30 mouse cellular contexts compared by ENCODE assay signal in the genomic region with DNA sequence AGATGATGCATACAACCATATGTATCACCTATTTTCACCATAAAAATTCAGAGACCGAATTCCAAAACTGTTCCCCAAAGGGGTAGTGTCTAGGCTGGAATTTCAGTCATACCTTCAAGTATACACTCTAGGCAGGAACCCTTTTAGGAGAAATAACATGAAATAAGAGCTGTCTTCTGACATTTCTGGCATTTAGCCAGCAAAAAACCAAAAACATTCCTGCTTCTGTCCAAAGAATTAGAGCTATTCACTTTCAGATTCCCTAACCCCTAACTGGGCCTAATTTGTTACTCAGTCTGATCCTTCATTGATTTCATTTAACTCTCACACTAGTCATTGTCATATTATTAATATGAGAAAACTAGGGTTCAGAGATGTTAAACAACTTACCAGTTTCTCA.
"Had no signal": no experiment of that assay in that cellular context is flagged by ENCODE, and none has a peak within 500 bp of the region (broad histone marks: within the 10 kb centered on the region; RNA-seq: fewer than 3 reads in every experiment).

No protein-coding gene starts in this region.

- H3K4me1 ChIP-seq: heart, embryonic 10.5 days; heart, embryonic 12.5 days; hindbrain, embryonic 13.5 days; hindbrain, embryonic 15.5 days; kidney, embryonic 15.5 days; limb, embryonic 10.5 days; limb, embryonic 12.5 days; liver, embryonic 13.5 days; liver, embryonic 15.5 days had no signal

- DNase-seq: gastrocnemius, adult 2 months; gastrocnemius, postnatal 10 days; gastrocnemius, postnatal 25 days; heart, adult 2 months; heart, postnatal 10 days; heart, postnatal 36 days; kidney, adult 11 months; kidney, adult 2 months; kidney, adult 9 months; kidney, postnatal 10 days; kidney, postnatal 25 days; kidney, postnatal 4 days; layer of hippocampus, adult 9-11 months; layer of hippocampus, postnatal 36 days; liver; liver, embryonic 13.5 days; liver, postnatal 0 days had no signal

- H3K27ac ChIP-seq: gastrocnemius, adult 2 months; heart, adult 2 months; heart, embryonic 10.5 days; hindbrain, embryonic 13.5 days; hindbrain, embryonic 15.5 days; hindbrain, postnatal 0 days; kidney, embryonic 15.5 days; layer of hippocampus, adult 2 months; left cerebral cortex, adult 2 months; limb, embryonic 10.5 days; limb, embryonic 12.5 days; liver, embryonic 13.5 days; liver, embryonic 15.5 days had no signal

- ATAC-seq: hindbrain, postnatal 0 days; intestine, embryonic 16.5 days; liver, postnatal 0 days had no signal

- H3K9ac ChIP-seq: heart, embryonic 12.5 days; hindbrain, embryonic 13.5 days; hindbrain, embryonic 15.5 days; kidney, embryonic 15.5 days; limb, embryonic 12.5 days; liver, embryonic 13.5 days; liver, embryonic 15.5 days; liver, postnatal 0 days had no signal

- H3K27me3 ChIP-seq: heart, embryonic 12.5 days; hindbrain, embryonic 13.5 days; hindbrain, embryonic 15.5 days; kidney, embryonic 15.5 days; limb, embryonic 12.5 days; liver, embryonic 13.5 days; liver, embryonic 15.5 days had no signal

- H3K4me3 ChIP-seq: gastrocnemius, adult 2 months; heart, adult 2 months; heart, embryonic 10.5 days; heart, embryonic 12.5 days; hindbrain, embryonic 13.5 days; hindbrain, embryonic 15.5 days; kidney, embryonic 15.5 days; layer of hippocampus, adult 2 months; left cerebral cortex, adult 2 months; limb, embryonic 10.5 days; limb, embryonic 12.5 days; liver, embryonic 13.5 days; liver, embryonic 15.5 days had no signal

- H3K4me2 ChIP-seq: heart, embryonic 12.5 days; hindbrain, embryonic 13.5 days; hindbrain, embryonic 15.5 days; kidney, embryonic 15.5 days; limb, embryonic 12.5 days; liver, embryonic 11.5 days; liver, embryonic 13.5 days; liver, embryonic 15.5 days had no signal

- H3K36me3 ChIP-seq: heart, embryonic 12.5 days; hindbrain, embryonic 13.5 days; hindbrain, embryonic 15.5 days; kidney, embryonic 15.5 days; limb, embryonic 10.5 days; liver, embryonic 13.5 days; liver, embryonic 15.5 days had no signal
